Mouse (Mus musculus): ENCODE data around the gene Hint2. TPM values are rescaled to one million over a fixed set of nuclear protein-coding genes. Genes with fewer than 3 reads are reported as not detected.

The Hint2 gene
- polyA plus RNA-seq (2014; fragmentation: Illumina TruSeq; extraction: RNeasy Lipid Tissue Mini Kit (QIAGEN cat#74804)) = 2.4 TPM

GRCm38 (mm10) chr4:43656339-43657109 lies at the start of gene Hint2:
Gene Hint2, minus strand, starts transcription at chr4:43656466.

GRCm38 (mm10) chr4:43700707-43701106 lies 44.4 kb upstream of the Hint2 start, which contains the start of gene Olfr70:
Gene Olfr70, minus strand, starts transcription at chr4:43700807.

GRCm38 (mm10) chr4:43668782-43669427 lies 12.6 kb upstream of the Hint2 start, which contains the start of the genes Tmem8b and Fam221b:
Gene Tmem8b, plus strand, starts transcription at chr4:43668971.
Gene Fam221b, minus strand, starts transcription at chr4:43669145.

GRCm38 (mm10) chr4:43653161-43654015 lies 2.9 kb downstream of the Hint2 start, which contains the start of gene Spag8:
Gene Spag8, minus strand, starts transcription at chr4:43653594.

GRCm38 (mm10) chr4:43631046-43631955 lies 25.0 kb downstream of the Hint2 start, which contains the start of gene Npr2:
Gene Npr2, plus strand, starts transcription at chr4:43631935.

Other genes with a start within 250 kb of the Hint2 start
- gene Fam166b, start 227.3 kb downstream of the Hint2 start, polyA plus RNA-seq (2014; fragmentation: Illumina TruSeq; extraction: RNeasy Lipid Tissue Mini Kit (QIAGEN cat#74804)) = 1.1 TPM
- 0.31 TPM for gene Tesk1, start 214.5 kb downstream of the Hint2 start, polyA plus RNA-seq (2014; fragmentation: Illumina TruSeq; extraction: RNeasy Lipid Tissue Mini Kit (QIAGEN cat#74804))
- 2.5 TPM for gene Cd72, start 201.8 kb downstream of the Hint2 start, polyA plus RNA-seq (2014; fragmentation: Illumina TruSeq; extraction: RNeasy Lipid Tissue Mini Kit (QIAGEN cat#74804))
- gene Sit1, start 172.7 kb downstream of the Hint2 start, polyA plus RNA-seq (2014; fragmentation: Illumina TruSeq; extraction: RNeasy Lipid Tissue Mini Kit (QIAGEN cat#74804)) = not detected
- 2.1 TPM for gene Ccdc107, start 163.6 kb downstream of the Hint2 start, polyA plus RNA-seq (2014; fragmentation: Illumina TruSeq; extraction: RNeasy Lipid Tissue Mini Kit (QIAGEN cat#74804))
- 6.7 TPM for gene Arhgef39, start 156.8 kb downstream of the Hint2 start, polyA plus RNA-seq (2014; fragmentation: Illumina TruSeq; extraction: RNeasy Lipid Tissue Mini Kit (QIAGEN cat#74804))
- 2.3 TPM for gene Car9, start 149.5 kb downstream of the Hint2 start, polyA plus RNA-seq (2014; fragmentation: Illumina TruSeq; extraction: RNeasy Lipid Tissue Mini Kit (QIAGEN cat#74804))
- 58.0 TPM for gene Tpm2, start 132.7 kb downstream of the Hint2 start, polyA plus RNA-seq (2014; fragmentation: Illumina TruSeq; extraction: RNeasy Lipid Tissue Mini Kit (QIAGEN cat#74804))
- gene Creb3, start 94.1 kb downstream of the Hint2 start, polyA plus RNA-seq (2014; fragmentation: Illumina TruSeq; extraction: RNeasy Lipid Tissue Mini Kit (QIAGEN cat#74804)) = 10.5 TPM
- 291 TPM for gene Tln1, start 93.8 kb downstream of the Hint2 start, polyA plus RNA-seq (2014; fragmentation: Illumina TruSeq; extraction: RNeasy Lipid Tissue Mini Kit (QIAGEN cat#74804))
- gene Rgp1, start 77.8 kb downstream of the Hint2 start, polyA plus RNA-seq (2014; fragmentation: Illumina TruSeq; extraction: RNeasy Lipid Tissue Mini Kit (QIAGEN cat#74804)) = 3.4 TPM
- 2.5 TPM for gene Gba2, start 77.6 kb downstream of the Hint2 start, polyA plus RNA-seq (2014; fragmentation: Illumina TruSeq; extraction: RNeasy Lipid Tissue Mini Kit (QIAGEN cat#74804))
- not detected for gene Msmp, start 72.0 kb downstream of the Hint2 start, polyA plus RNA-seq (2014; fragmentation: Illumina TruSeq; extraction: RNeasy Lipid Tissue Mini Kit (QIAGEN cat#74804))
- gene Npr2, start 24.5 kb downstream of the Hint2 start, polyA plus RNA-seq (2014; fragmentation: Illumina TruSeq; extraction: RNeasy Lipid Tissue Mini Kit (QIAGEN cat#74804)) = 21.7 TPM
- not detected for gene Spag8, start 2.9 kb downstream of the Hint2 start, polyA plus RNA-seq (2014; fragmentation: Illumina TruSeq; extraction: RNeasy Lipid Tissue Mini Kit (QIAGEN cat#74804))
- 5.4 TPM for gene Tmem8b, start 12.5 kb upstream of the Hint2 start, polyA plus RNA-seq (2014; fragmentation: Illumina TruSeq; extraction: RNeasy Lipid Tissue Mini Kit (QIAGEN cat#74804))
- 0.14 TPM for gene Fam221b, start 12.7 kb upstream of the Hint2 start, polyA plus RNA-seq (2014; fragmentation: Illumina TruSeq; extraction: RNeasy Lipid Tissue Mini Kit (QIAGEN cat#74804))
- not detected for gene Olfr70, start 44.3 kb upstream of the Hint2 start, polyA plus RNA-seq (2014; fragmentation: Illumina TruSeq; extraction: RNeasy Lipid Tissue Mini Kit (QIAGEN cat#74804))
- gene Olfr71, start 53.8 kb upstream of the Hint2 start, polyA plus RNA-seq (2014; fragmentation: Illumina TruSeq; extraction: RNeasy Lipid Tissue Mini Kit (QIAGEN cat#74804)) = not detected
- gene Hrct1, start 70.7 kb upstream of the Hint2 start, polyA plus RNA-seq (2014; fragmentation: Illumina TruSeq; extraction: RNeasy Lipid Tissue Mini Kit (QIAGEN cat#74804)) = not detected
- gene Spaar, start 73.6 kb upstream of the Hint2 start, polyA plus RNA-seq (2014; fragmentation: Illumina TruSeq; extraction: RNeasy Lipid Tissue Mini Kit (QIAGEN cat#74804)) = 0.37 TPM
- gene Olfr159, start 114.5 kb upstream of the Hint2 start, polyA plus RNA-seq (2014; fragmentation: Illumina TruSeq; extraction: RNeasy Lipid Tissue Mini Kit (QIAGEN cat#74804)) = not detected
- gene Olfr156, start 167.4 kb upstream of the Hint2 start, polyA plus RNA-seq (2014; fragmentation: Illumina TruSeq; extraction: RNeasy Lipid Tissue Mini Kit (QIAGEN cat#74804)) = not detected
- gene Olfr157, start 183.7 kb upstream of the Hint2 start, polyA plus RNA-seq (2014; fragmentation: Illumina TruSeq; extraction: RNeasy Lipid Tissue Mini Kit (QIAGEN cat#74804)) = not detected
- not detected for gene Olfr155, start 195.1 kb upstream of the Hint2 start, polyA plus RNA-seq (2014; fragmentation: Illumina TruSeq; extraction: RNeasy Lipid Tissue Mini Kit (QIAGEN cat#74804))
- gene Reck, start 219.1 kb upstream of the Hint2 start, polyA plus RNA-seq (2014; fragmentation: Illumina TruSeq; extraction: RNeasy Lipid Tissue Mini Kit (QIAGEN cat#74804)) = 33.6 TPM

Data from ovary, adult 10 weeks (tissue).